Mouse (Mus musculus) hindlimb bud, embryonic 11.5 days (tissue): Measurements from ENCODE around the gene Tssk1.

Experiments used
- DNase-seq: peaks from one replicate; pipeline ENCODE4 v3.0.0-alpha.2; 2012; ENCODE audit warnings: low read depth, low spot score; ENCODE audit errors: extremely low spot score

Gene Tssk1

DNA sequence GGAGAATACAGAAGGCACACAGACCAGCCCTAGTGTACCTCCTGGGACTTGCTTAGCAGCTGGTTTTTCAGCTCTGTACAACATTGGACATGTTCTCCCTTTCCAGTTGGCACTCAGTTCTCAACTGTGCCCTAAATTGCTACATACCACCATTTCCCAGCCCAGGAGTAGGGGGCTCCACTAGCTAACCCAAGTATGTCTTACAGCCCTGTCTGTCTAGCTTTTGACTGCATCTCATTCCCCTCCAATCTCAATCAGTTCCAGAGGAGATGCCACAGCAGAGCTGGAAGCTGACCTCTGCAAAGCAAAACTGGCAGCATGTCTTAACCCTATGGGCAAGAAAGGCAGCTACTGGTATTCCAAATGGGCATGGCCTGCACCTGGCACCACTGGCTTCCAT, 2.1 kb downstream of the Tssk1 start:
- no peak for DNase-seq

DNA sequence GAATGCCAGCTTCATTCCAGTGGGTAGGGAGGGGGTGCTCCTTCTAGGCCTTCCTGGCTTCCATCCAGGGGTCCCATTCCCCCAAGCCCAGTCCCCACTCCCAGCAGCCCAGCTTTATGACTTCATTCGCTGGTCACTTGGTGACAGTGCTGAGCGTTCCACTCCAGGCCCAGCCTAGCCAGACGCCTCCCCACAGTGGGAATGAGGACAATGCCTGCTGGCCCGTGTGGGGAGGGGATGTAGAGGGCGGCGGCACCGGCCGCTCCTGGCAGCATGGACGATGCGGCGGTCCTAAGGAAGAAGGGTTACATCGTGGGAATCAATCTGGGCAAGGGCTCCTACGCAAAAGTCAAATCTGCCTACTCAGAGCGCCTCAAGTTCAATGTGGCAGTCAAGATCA, 4.4 kb downstream of the Tssk1 start, which contains the start of the genes Dgcr2 and Tssk2:
Gene Dgcr2 (minus strand): TSS at position 101 of the 400 bp plus-strand sequence.
Gene Tssk2 (plus strand): TSS at position 176 of the 400 bp plus-strand sequence.
- DNase-seq = no peak

DNA sequence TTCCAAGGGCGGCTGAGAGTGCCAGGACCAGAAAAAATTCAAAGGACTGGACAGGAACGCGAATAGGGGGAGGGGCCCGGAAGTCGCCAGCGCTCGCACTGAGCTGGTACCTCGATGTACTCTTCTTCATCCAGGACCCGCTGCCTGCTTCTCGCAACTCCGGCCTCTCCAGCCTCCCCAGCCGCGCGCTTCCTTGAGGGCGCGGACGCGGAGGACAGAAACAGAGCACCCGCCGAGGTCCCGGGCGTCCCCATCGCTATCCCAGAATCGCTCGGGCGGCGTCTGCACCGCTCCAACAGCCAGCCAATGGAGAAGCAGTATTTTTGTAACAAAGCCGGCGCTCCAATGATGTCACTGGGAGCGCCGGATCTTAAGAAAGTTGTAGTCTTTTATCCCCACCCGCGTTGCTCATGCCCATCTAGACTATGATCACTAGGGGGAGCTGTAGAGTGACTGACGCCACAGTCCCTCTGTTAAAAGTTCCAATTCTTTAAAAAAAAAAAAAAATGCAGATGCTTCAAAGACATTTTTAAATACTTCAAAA, 17.1 kb downstream of the Tssk1 start, which contains the start of gene Ess2:
Gene Ess2 (minus strand): TSS at position 297 of the 544 bp plus-strand sequence.
- peak; percentile 96 for DNase-seq

DNA sequence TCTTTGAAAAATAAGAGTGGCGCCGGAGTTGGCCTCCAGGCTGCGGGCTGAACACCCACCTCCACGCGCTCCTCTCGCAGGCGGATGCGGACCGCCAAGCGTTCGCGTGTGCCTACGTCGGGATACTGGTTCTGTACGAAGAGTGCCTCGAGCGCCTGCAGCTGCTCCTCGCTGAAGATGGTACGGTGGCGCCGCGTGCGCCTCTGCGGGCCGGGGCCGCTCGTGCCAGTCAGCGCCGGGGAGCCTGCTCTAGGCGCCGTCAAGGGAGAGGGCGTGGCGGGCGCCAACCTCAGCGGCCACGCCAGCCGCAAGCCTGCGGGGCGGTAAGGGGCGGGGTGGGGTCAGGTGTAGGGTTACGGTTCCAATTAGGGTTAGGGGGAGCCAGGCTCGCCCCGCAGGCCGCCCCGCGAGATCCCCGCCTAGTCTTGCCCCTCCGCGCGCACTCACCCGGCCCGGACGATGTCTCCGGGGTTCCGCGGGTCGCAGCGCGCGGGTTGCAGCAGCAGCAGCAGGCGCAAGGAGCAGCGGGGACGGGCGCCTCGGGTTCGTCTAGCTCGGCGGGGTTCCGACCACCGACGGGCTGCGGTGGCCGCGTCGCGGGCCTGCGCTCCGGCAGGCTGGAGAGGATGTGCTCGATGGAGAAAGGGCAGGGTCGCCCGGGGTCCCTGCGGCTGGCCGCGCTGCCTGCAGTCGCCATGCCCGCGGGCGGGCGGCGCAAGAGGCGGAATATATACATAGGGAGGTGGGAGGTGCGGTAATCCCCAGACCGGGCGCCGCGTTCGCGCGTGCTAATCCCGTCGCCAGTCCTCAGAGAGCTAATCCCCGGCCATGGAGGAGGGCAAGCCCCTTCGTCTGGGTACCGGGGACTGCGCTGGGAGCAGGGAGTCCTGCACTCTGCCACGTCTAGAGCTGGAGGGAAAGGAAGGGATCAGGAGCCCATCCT, 20.6 kb downstream of the Tssk1 start, which contains the start of gene Gsc2:
Gene Gsc2 (minus strand): TSS at position 753 of the 943 bp plus-strand sequence.
- DNase-seq = no peak

DNA sequence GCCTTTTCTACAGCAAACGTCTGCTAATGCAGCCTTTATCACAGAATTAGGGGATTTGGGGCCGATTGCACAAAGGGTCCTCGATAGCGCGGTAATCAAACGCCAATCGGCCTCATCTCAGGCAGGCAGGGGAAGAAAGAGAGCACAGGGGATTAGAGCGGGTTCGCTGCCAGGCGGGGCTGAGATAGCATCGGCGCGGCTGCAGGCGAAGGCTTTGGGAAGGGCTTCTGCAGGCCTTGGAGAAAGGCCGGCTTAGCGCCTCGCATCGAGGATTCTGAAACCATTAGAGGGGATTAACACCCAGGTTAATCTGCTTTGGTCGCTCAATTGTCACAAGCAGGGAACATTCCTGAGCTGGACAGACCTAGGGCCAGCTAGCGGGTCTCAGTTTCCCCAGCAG, 26.6 kb downstream of the Tssk1 start:
- no peak for DNase-seq

DNA sequence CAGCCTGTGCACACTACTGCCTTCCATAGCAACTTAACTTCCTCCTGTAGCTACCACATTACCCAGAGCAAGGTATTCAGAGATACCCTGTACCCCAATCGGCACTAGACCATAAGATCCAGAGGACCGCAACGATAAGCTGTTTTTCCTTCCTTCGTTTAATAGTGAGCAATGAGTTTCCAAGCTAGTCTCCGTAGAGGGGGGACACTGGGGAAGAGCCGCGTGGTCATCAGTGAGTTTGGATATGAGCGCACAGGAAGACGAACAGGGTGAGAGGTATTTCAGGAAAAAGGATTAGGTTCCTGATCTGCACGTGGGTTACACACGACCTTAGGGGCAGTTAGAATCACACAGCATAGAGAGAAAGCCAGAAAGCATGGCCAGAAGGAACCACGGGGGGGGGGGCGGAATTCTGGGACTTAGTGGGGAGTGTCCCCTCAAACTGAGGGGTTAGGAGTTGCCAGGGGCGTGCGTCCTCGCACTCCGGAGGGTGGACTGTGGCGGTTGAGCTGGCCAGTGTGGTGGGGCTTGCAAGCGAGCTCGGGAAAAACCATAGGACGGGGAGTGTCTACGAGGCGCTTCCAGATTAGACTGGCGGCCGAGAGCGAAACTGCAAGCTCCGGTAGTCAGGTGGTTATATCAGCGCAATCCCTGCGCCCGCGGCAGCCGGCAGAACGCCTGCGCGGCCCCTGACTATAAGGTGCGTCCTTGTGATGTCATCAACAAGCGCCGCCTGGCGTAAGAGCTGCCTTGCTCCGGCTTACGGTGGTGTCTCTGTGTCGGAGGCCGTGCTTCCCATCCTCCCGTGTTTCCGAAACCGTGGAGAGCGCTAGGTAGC, 27.5 kb downstream of the Tssk1 start:
- DNase-seq = peak; percentile 94

DNA sequence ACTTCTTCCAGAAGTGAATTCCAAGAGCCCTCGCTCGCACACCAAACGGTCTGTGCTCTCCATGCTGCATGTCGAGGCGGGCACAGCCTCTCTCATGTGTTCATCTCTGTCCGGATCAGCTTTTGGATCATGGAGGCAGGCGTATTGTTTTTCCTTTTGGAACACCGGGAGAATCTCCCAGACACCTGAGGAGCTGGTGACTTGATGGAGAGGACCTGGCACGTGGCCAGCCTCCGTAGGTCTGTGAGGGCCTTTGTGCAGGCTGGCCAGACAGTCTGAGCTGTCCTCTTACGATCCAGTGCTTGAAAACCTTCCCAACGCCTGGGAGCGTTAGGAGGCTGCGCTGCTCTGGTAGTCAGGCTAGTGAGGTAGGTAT, 28.1 kb downstream of the Tssk1 start:
- no peak for DNase-seq

DNA sequence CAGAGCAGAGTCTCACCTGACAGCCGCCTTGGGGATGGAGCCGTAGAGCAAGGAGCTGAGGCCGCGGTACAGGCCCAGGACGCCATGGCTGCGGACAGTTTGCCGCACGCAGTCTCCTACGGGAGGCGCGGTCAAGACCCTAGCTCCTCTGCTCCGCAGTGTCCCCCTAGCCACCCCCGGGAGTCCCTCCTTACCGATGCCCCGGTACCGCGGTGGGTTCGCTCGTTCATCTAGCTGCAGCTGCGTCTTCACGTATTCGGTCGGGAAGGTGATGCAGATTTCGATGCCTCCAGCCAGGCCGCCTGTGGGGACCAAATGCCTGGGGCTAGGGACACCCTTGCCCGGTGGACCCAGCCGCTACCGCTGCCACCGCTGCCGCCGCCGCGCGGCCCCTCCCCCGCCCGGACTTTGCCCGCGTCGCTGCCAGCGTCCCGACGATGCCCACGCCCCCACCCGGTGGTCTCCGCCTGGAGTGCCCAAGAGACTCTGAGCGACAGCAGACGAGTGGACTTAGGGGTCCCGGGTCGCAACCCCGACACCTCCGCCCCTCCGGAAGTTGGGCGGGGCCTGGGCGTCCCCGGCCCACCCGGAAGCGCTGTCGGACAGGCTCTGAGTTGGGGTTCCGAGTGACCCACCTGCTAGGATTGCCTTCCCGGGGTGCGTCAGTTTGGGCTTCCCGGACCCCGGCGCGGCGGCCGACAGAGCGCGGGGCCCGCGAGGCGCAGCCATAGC, 33.5 kb downstream of the Tssk1 start:
- DNase-seq = no peak

DNA sequence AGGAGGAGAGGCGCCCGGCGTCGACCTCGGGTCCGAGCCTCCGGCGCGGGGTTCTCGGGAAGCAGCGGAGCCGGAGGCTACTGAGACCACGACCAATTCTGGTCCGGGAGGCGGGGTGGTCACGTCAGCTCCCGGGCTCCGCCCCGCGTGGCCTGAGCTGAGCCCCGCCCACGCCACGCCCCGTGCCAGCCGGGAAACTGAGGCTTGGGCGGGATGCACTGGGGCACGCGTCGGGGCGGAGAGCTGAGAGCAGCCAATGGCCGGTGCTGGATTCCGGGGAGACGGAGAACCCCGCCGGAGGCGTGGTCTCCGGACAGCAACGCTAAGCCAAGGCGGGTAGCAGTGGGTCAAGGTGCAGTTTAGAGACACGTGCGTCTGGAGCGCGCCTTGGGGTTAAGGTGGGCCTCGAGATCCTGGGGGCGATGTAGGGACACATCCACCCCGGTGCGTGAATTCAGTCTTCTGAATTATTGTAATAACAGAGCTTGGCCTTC, 34.1 kb downstream of the Tssk1 start, which contains the start of gene Slc25a1:
Gene Slc25a1 (minus strand): TSS at position 133 of the 494 bp plus-strand sequence.
- DNase-seq = peak; percentile 24

DNA sequence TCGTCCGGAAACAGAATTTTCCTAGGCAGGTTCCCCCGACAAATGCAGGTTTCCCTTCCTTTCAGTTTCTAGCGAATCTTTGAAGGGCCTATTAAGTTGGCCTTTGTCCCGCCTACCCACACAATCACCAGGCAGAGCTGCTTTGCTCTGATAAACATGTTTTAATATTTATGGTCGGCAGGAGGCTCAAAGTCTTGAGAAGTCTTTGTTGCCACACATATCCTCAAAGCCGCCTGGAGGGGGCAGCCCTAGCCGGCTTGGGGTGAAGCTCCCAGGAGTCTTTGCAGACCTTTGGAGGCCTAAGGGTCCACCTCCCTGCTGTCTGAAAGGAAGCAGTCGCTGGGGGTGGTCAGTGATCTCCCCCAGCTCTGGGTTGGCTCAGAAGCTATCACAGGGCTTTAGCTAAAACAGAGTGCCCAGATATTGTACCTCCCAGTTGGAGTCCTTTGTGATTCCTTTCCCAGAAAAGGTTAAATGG, 34.6 kb downstream of the Tssk1 start:
- DNase-seq = peak; percentile 53

DNA sequence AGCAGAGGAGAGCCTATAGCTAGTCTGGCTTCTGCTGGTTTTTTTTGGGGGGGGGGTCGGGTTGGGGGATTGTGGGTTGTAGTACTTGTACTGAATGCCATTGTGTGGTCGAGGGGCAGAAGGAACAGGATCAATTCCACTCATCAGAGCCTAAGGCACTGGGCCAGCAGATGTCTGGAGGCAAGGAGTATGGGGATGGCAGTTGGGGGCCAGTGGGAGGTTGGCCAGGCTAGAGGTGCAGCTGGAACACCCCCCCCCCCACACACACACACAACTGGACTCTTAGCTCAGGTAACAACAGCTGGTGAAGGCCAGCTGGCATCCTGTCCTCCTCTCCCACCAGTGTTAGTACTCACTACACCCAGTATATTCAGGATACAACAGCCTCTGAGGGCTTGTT, 35.2 kb downstream of the Tssk1 start:
- DNase-seq = no peak

DNA sequence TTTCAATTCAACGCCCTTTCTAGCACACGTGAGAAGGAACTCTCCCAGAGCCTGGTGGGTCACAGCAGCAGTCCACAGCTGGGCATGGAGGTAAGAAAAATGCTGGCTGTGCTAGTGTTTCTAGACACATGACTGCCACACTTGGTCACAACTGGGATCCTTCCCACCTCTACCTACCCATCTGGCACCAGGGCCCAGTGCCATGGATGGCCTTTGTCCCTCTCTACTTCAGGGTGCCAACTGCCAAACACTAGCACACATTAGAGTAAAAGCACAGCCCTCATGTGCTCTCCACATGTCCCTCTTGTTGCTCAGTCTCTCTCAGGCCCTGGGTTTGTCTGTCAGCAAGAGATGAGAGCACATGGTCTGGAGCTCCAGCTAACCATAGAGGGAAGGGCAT, 35.6 kb downstream of the Tssk1 start:
- DNase-seq = no peak

DNA sequence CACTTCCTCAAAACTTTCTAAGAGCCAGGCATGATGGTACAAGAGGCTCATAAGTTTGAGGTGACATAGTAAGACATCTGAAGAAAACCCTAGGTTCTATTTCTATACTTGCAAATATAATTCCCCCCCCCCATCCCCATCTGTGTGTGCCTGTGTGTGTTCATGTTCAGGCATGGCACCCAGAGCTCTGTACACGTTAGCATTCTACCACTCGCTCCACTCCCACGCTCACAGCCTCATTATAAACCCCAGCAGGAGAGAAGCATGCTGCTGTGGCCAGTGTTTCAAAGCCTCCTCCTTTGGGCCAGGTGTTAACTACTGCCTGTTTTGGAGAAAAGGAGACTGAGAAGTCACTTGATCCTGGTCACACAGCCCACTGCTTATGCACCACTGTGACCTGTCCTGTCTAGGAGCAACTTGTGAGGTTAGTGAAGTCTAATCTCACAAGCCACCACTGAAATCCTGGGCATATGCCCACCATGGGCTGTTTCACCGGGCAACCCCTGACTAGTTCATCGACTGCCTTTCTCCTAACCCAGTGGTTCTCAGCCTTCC, 38.0 kb downstream of the Tssk1 start:
- DNase-seq = no peak

DNA sequence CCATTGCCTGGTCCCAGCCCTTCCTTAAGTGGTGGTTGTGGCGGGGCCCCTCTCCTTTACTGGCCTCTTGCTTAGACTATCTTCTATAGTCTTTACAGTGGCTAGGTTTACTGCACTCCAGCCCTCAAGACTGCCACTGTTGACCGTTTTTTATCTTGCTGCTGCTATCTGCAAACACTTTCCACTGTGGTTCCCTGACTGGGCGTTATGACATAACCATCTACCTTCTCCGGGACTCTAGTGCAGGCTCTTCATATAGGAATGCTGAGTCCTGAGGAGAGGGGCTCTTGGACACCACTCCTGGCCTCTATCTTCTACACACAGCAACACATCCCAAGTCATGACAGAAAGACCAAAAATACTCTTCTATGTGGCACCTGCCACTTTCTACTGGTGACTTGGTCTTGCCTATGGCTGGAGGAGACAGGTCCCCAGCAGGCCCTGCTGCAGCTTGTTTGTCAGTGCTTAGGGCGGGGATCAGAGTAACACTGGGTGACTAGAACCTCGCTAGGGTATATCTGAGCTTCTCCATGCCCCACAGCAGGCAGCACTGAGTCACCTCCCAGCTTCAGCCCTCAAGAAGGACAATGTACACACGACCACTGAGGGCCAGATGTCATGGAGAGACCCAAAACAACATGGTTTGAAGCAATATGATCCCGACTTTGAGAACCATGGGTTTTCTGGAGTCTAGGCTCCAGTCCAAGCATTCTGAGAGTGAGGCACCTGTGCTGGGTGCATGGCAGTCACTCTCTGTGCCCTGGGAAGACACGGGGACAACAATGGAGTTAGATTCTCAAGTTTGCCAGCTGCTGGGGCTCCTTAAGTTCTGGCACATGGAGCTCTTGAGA, 39.8 kb downstream of the Tssk1 start:
- DNase-seq = no peak

DNA sequence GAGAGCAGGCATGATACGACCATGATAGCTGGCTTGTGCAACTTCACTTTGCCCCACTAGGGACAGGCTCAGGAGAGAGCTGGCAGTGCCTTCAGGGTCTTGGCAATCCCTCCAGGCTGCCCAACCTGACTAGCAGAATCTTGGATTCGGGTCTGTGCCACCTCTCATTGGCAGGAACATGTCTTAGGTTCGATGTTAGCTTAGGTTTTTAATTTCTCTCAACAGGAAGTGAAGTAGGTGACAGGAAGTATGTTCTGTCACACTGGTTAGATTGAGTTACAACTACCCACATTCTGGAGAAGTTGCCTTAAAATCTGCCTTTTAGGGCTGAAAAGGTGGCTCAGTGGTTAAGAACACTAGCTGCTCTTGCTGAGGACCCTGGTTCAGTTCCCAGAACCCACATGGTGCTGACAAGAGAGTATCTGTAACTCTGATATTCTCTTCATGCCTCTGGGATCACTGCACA, 40.5 kb downstream of the Tssk1 start:
- no peak for DNase-seq

DNA sequence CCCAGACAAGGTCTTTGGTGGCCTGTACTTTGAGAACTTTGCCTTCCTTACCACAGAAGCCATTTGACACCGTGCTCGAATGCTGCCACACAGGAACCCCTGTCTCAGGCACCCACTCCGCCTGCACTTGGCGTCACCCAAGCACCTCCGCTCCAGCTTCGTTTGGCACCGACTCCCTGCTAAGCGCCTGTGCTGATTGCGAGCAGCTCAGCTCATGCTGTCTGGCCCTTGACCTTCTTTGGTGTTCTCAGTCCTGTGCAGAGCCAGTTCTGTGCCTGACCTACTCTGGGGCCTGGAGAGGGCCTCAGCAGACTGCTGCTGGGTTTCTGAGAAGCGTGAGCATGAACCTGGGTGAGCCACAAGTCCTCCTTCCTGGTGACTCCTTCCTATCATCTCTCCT, 42.8 kb downstream of the Tssk1 start:
- DNase-seq = no peak

DNA sequence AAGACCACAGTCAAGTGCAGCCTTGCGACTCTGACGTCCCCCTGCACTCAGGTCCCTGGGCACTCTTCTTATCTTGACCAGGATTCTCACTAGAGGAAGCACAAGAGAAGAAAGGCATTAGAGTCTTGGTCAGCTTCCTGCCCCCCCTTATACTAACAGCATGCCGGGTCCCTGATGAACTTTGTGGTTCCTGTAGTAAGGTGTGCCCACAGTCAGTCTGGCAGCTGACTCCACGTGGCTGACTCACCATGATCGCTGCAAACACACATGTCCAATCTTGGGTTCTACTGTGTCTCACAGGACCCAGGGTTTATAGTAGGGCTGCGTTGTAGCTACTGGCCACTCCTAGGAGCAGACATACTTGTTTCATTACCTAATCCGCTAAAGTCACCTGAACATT, 44.2 kb downstream of the Tssk1 start:
- DNase-seq = no peak

DNA sequence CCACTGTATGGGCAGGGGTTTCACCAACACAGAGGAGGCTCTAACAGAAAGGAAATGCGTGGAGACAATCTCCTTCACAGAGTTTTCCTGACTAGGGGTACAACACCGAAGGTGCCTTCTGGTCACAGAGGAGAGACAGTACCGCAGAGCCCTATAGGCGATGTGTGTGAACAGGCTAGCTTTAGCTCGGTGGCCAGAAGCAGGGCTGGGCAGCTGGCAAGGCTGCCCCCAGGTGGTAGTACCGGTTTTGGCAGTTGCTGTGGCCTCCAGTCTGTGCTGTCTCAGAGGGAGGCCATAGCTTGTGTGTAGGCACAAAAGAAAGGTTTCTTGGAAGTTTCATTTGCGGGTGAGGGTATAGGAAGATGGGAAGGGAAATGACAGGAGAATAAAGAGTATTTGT, 44.8 kb downstream of the Tssk1 start:
- DNase-seq = no peak

DNA sequence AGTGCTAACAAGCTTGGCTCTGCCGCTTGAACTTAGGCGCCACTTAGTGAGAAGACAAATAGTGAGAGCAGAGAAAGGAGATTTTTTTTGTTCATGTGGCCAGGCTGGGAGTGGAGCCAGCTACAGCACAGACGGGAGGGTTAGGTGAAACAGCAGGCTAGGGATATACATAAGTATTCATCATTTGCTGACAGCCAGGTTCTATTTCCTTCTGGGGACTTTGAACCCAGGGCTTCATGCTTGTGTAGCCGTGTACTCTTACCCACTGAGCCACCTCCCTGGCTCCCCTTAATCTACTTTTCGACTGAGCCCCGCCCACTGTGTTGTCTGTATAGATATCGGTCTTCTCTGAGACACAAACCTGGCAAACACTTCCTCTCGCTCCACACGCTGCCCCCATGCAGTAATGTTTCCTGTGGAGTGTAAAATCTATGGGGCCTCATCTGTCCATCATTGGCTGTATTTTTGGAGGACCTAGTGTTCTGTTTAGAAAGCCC, 45.3 kb downstream of the Tssk1 start:
- DNase-seq = no peak
